Mouse (Mus musculus) left cerebral cortex, adult 2 months (tissue): ENCODE measurements at regions not wholly inside any gene's neighbourhood (a gene's known extent, or its start where the extent isn't known, plus 50 kb on each side); places are given as distances from the start of the nearest gene placed in this dataset.

Source experiments
- DNase-seq, 2 experiments: peaks; one replicate each; pipeline ENCODE4 v3.0.0; 2021 to 2022; ENCODE audit warnings: low spot score in 2 of 2, mixed read lengths in 1 of 2; ENCODE audit errors: extremely low spot score in 1 of 2
- H3K27ac ChIP-seq: fragments of 200-600 bp; 2 replicates; pipeline ENCODE4 v1.8.1; 2022
- H3K4me3 ChIP-seq: fragments of 200-600 bp; 2 replicates; pipeline ENCODE4 v1.8.1; 2022
- CTCF ChIP-seq: fragments of 200-600 bp; IDR thresholded peaks from 2 replicates; pipeline ENCODE4 v1.8.1; 2022; ENCODE audit warnings: antibody characterized with exemption, mild to moderate bottlenecking, moderate library complexity
- intact Hi-C: fragments of 180-260 bp; cut with DNase I; formaldehyde crosslinking; loops from one replicate; pipeline ENCODE4 v1.15.1; 2025

DNA sequence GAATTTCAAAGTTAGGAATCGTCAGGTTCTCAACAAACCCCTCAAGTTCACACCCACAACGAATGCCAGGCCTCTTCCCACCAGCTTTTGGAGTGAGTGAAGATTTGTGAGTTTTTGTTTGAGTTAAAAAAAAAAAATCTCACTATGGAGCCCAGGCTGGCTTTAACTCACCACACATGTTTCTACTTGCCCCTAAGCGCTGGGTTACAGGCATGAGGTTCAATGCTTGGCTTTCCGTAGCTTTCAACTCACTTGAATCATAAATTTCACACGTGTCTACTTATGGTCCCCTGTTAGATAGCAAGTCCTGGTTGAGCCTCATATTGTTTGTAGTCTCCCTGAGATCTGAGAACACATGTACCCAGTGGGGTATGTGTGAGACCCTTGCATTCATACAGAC, 122.8 kb upstream of the Efna5 start:
- DNase-seq: no peak
- Histone ChIP-seq H3K4me3 (no peak overlapping the region), H3K27ac (no peak overlapping the region)
- TF ChIP-seq CTCF: no peak
- intact Hi-C loops: loop anchor here (10.0 kb wide), 1 partner anchor 411 kb away; no protein-coding TSS in a partner anchor

DNA sequence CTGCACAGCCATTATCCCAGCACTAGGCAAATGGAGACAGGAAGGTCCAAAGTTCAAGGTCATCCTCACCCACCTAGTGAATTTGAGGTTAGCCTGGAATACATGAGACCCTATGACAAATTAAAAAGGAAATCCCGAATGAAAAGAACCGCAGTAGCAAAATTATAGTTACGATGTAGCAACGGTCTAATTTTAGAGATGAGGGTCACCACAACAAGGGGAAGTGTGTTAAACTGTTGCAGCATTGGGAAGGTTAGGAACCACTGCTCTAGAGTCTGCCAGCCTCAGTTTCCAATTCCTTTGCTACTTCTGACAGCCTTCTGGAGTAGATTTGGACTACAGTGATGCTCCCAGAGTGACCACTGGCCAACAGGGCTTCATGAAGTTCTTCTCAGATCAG, 121.6 kb upstream of the Efna5 start:
- intact Hi-C loops: loop anchor here (10.0 kb wide), 1 partner anchor 412 kb away; no protein-coding TSS in a partner anchor
- no peak overlapping the region for H3K4me3 ChIP-seq
- no peak for TF ChIP-seq CTCF
- DNase-seq: no peak
- no peak overlapping the region for H3K27ac ChIP-seq

DNA sequence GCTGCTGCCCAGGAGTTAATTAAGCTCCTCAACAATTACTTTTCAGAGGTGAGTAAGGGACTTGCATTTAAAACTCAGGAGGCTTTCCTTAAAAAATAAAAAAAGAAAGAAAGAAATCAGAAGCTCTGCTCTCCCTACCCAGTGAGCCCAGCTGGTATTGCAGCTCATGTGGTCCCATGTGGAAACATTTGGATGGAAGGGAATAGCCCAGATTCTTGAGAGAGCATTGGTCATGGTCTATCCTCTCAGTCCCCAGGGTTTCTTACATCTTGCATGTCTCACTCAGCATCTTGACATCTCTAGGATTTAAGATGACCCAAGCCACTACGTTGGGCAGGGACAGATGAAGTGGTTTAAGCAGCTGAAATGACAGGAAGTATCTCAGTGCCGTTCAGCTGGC, 120.8 kb upstream of the Efna5 start:
- DNase-seq: no peak
- H3K4me3 ChIP-seq: no peak overlapping the region
- TF ChIP-seq CTCF: no peak
- intact Hi-C loops: loop anchor here (10.0 kb wide), 1 partner anchor 413 kb away; no protein-coding TSS in a partner anchor
- H3K27ac ChIP-seq: no peak overlapping the region

DNA sequence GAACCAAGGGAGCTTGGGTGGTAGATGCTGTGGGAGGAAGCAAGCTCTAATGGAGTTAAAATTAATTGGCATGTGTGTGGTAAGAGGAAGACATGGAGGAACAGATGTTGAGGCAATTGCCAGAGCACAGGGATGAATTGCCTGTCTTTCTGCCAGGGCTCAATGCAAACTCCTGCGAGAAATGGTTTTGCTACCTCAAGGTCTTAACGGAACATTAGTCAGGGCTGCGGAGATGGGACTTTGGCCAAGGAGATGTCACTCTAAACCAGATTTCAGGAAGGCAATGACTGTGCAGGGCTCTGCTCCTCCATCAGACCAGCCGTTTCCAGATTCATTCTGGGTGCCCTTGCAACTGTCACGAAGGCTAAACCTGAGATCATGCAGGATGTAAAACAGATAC, 116.6 kb upstream of the Efna5 start:
- TF ChIP-seq CTCF: no peak
- Histone ChIP-seq H3K27ac (no peak overlapping the region), H3K4me3 (no peak overlapping the region)
- DNase-seq: no peak
- intact Hi-C loops: no loop called here

DNA sequence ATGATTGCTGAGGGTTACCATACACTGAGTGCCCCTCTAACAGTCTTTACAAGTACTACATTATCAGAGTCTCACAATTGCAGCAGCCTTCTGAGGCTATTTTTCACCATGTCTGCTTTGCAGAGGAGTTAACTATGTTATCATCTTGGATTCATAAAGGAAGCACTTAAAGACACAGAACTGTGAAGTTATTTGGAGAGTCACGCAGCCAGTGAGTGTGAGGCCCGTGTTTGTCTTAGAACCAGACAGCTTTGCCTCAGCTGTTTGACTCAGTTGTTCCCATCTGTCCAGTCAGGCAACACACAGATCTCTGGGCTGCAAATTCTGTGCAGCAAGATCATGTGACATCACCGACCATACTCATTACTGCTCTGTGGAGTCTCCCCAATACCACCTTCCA, 114.2 kb upstream of the Efna5 start:
- DNase-seq: no peak
- no peak overlapping the region for H3K27ac ChIP-seq
- TF ChIP-seq CTCF: no peak
- intact Hi-C loops: no loop called here
- H3K4me3 ChIP-seq: no peak overlapping the region

DNA sequence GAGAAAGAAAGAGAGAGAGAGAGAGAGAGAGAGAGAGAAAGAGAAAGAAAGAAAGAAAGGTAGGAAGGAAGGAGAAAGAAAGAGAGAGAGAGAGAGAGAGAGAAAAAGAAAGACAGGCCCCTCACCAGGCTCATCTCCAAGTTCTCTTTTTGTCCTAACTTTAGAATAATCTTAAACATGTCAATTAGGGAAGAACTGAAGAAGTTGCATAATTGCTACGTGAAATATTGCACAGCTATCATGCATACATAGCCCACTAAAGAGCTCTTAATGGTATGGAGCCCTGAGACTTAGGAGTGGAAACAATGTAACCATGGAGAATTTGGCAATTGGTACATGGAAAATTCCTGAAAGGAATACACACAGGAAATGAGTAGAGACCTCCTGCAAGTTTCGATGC, 111.9 kb upstream of the Efna5 start:
- no peak overlapping the region for H3K27ac ChIP-seq
- no peak for DNase-seq
- H3K4me3 ChIP-seq: no peak overlapping the region
- intact Hi-C loops: no loop called here
- TF ChIP-seq CTCF: no peak

DNA sequence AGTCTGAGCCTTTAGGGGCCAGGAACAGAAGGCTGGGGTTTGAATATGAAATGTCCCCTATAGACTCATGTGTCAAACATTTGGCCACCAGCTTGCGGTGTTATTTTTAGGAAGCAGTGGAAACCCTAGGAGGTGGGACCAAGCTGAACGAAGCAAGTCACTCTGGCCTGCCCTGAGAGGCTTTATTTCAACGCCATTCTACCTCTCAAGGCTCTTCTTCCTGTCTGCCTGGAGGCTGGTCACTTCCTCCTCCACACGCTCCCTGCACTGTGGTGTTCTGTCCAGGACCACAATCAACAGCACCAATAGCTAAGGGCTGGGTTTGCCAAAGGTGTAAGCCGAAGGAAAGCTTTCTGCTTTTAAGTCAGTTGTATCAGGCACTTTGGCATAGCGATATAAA, 105.2 kb upstream of the Efna5 start:
- H3K4me3 ChIP-seq: no peak overlapping the region
- DNase-seq: no peak
- no peak for TF ChIP-seq CTCF
- no peak overlapping the region for H3K27ac ChIP-seq
- intact Hi-C loops: no loop called here

DNA sequence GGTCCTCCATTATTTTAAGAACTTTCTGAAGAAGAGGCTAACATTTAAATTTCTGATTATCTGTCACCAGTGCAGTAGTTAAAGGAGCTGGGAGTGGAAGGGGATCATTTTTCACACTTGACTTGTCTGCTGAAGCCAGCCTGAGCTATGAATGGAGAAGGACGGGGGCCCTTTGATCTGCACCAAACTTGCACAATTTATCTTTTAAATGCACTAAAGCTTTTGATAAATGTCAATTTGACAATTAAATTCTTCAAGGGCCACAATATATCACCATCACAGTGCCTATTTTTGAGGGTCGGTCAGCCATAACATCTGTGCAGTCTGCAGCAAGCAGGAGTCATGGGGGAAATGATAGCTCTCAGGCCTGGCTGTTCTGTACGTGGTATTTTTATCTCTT, 99.2 kb upstream of the Efna5 start:
- Histone ChIP-seq H3K4me3 (no peak overlapping the region), H3K27ac (no peak overlapping the region)
- no peak for DNase-seq
- TF ChIP-seq CTCF: no peak
- intact Hi-C loops: no loop called here

DNA sequence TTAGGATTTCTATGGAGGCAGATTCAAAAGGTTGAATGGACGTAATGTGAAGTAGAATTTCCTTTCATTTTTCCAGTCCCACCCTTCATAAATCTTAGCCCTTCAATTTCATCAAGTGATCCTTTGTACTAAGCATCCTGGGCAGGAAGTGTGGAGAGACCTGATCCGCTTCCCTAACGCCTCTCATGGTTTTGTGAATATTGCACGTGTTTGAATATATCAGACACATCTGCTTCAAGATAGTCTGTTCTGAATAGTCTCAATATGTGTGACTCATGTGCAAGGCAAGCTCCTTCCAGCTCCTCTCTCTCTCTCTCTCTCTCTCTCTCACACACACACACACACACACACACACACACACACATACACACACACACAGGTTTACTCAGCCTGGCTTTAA, 96.4 kb upstream of the Efna5 start:
- DNase-seq: no peak
- no peak for TF ChIP-seq CTCF
- H3K4me3 ChIP-seq: no peak overlapping the region
- no peak overlapping the region for H3K27ac ChIP-seq
- intact Hi-C loops: no loop called here

DNA sequence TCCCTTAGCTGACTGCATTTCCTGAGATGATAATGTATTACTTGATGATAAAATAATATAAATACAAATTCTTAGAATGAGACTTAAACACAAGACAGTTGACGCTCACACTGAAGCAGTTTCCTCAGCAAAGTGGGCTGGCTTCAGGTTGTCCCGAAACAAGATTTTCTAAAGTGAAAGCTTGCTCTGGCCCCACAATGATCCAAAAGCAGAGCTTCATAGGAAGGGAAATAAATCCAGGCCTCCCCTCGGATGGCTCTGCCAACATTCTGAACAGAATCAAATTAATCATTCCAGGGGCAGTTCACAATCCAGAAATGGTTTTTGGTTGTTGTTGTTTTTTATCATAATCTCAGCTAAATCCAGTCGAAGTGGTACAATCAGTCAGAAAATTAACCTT, 96.0 kb upstream of the Efna5 start:
- intact Hi-C loops: no loop called here
- H3K4me3 ChIP-seq: no peak overlapping the region

DNA sequence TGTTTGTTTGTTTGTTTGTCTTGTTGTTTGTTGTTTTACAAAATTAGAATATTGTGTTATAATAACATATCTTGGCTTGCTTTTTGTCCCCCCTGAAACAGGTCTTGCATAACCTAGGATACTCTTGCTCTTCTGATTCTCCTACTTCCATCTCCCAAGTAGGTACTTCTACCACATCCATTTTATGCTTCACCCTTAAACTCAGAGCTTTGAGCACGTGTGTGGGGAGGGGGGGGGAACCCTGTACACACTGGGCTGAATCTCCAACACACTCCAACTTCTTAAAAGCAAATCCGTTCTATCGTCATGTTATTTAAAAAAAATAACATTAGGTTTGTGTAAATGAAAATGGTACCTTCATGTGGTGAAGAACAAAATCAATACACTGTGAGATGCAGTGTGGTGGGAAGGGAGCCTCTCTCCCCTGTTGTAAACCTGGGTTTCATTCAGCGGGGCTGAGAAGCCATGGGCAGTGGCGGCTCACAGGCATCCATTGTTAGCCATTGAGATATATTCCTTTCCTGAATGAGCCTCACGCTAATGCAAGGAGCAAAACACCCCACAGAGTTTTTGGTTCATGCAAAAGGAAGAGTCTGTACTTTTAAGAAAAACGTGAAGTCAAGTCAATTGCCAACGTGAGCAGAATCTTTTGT, 93.6 kb upstream of the Efna5 start:
- no peak overlapping the region for H3K27ac ChIP-seq
- intact Hi-C loops: no loop called here
- no peak for TF ChIP-seq CTCF
- no peak overlapping the region for H3K4me3 ChIP-seq
- no peak for DNase-seq

More for the DNA sequence above, 96.0 kb upstream of the Efna5 start:
- DNase-seq: no peak
- no peak for TF ChIP-seq CTCF
- no peak overlapping the region for H3K27ac ChIP-seq

DNA sequence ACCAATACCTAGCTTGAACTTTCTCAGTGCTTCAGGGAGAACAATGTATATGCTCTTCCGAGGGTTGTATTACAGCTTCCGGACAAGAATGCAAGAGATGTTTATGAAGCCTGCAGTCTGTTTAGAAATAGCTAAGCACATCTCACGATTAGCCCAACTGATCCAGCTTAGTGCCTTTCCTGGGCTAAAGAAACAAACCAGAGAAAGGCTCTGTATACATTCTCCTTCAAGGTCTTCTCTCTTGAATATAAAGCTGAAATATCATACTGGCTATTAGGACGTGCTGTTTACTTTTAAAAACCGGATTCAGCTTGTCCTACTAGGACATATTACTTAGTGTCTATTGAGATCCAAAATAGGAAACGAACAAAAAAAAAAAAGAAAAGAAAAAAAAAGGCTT, 87.9 kb upstream of the Efna5 start:
- intact Hi-C loops: no loop called here
- Histone ChIP-seq H3K4me3 (no peak overlapping the region), H3K27ac (no peak overlapping the region)
- TF ChIP-seq CTCF: no peak
- DNase-seq: no peak

DNA sequence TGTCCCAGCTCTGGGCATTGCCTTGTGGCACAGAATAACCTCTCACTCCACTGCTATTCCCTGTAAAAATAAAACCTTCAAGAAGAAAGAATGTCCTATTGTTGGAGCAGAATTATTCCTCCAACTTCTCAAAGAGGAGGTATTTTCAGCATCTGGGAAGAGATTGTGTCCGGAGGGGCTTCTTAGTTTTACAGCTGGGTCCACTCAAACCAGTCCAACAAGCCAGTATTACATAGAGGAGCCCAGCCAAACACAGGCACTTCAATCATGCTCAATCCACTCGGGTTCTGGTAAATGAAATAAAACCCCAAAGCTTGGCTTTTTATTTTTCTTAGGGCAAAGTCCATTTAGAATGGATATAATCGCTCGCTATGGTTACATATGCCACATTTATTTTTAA, 82.7 kb upstream of the Efna5 start:
- intact Hi-C loops: no loop called here
- Histone ChIP-seq H3K4me3 (no peak overlapping the region), H3K27ac (no peak overlapping the region)
- TF ChIP-seq CTCF: no peak
- no peak for DNase-seq

DNA sequence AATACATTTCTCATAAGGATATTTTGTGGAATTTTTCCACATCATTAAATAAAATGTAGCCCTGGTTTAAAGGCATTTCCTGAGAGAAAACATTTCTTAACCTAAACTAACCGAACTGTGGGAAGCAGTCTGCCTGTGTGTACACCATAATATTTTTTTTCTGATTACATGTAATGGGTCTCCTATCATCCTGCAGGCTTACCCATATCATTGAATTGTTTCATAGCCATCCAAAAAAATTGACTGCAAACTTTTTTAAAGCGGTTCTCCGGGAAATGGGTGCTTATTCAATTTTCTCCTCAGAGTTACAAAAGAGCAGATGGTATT, 81.1 kb upstream of the Efna5 start:
- intact Hi-C loops: no loop called here
- DNase-seq: no peak
- H3K27ac ChIP-seq: no peak overlapping the region
- no peak overlapping the region for H3K4me3 ChIP-seq
- TF ChIP-seq CTCF: no peak
